Mouse (Mus musculus) MEL (cell line): ENCODE data around the gene Mettl7b.

Experiments
- CTCF ChIP-seq, 3 experiments: IDR thresholded peaks in 2 of 3; conservative IDR thresholded peaks in 1 of 3; 2 replicates each; pipeline ENCODE4 v1.5.1; 2011 to 2012; ENCODE audit warnings: low read length in 3 of 3, low read depth in 2 of 3, mild to moderate bottlenecking in 2 of 3, improper control_type of control experiment in 1 of 3, inconsistent platforms in 1 of 3, mixed read lengths in 1 of 3, moderate library complexity in 1 of 3; ENCODE audit not compliant: control insufficient read depth in 1 of 3, insufficient read depth in 1 of 3, poor library complexity in 1 of 3, severe bottlenecking in 1 of 3
- EP300 ChIP-seq, 2 experiments: IDR thresholded peaks; 2 replicates each; pipeline ENCODE4 v1.6.1; 2011; ENCODE audit warnings: improper control_type of control experiment in 2 of 2, low read length in 2 of 2, low read depth in 1 of 2, mild to moderate bottlenecking in 1 of 2
- MAX ChIP-seq: IDR thresholded peaks from 2 replicates; pipeline ENCODE4 v1.6.1; 2011; ENCODE audit warnings: low read length, improper control_type of control experiment
- POLR2A ChIP-seq, 2 experiments: IDR thresholded peaks; 2 replicates each; pipeline ENCODE4 v1.6.1; 2011 to 2012; ENCODE audit warnings: low read length in 2 of 2, mild to moderate bottlenecking in 2 of 2, control low read depth in 1 of 2, improper control_type of control experiment in 1 of 2, low read depth in 1 of 2, moderate library complexity in 1 of 2; ENCODE audit not compliant: control insufficient read depth in 1 of 2, insufficient read depth in 1 of 2, poor library complexity in 1 of 2
- POLR2AphosphoS5 ChIP-seq: IDR thresholded peaks from 2 replicates; pipeline ENCODE4 v1.6.1; 2012; ENCODE audit warnings: low read depth, borderline replicate concordance, mild to moderate bottlenecking, inconsistent platforms, low read length, moderate library complexity, mixed read lengths
- TCF12 ChIP-seq: IDR thresholded peaks from 2 replicates; pipeline ENCODE4 v1.6.1; 2014; ENCODE audit warnings: low read depth, mild to moderate bottlenecking, inconsistent platforms, low read length, improper control_type of control experiment, moderate library complexity
- USF2 ChIP-seq, 2 experiments: IDR thresholded peaks; 2 replicates each; pipeline ENCODE4 v1.6.1; 2011 to 2012; ENCODE audit warnings: improper control_type of control experiment in 2 of 2, low read length in 2 of 2, borderline replicate concordance in 1 of 2, inconsistent platforms in 1 of 2, low read depth in 1 of 2, mild to moderate bottlenecking in 1 of 2; ENCODE audit not compliant: insufficient read depth in 1 of 2

GRCm38 (mm10) chr10:128920736-128921161 is 40.0 kb downstream of the Mettl7b start:
- no peak for TF ChIP-seq POLR2A (IDR thresholded peaks at IDR 0.05; ENCODE audit: control insufficient read depth in 1 of 2, insufficient read depth in 1 of 2, low read depth in 1 of 2, low read length in 2 of 2, poor library complexity in 1 of 2)
- no peak for TF ChIP-seq TCF12
- no peak for TF ChIP-seq CTCF (IDR thresholded peaks at IDR 0.05 in 2 of 3, conservative IDR thresholded peaks at IDR 0.05 in 1 of 3; ENCODE audit: control insufficient read depth in 1 of 3, insufficient read depth in 1 of 3, low read depth in 2 of 3, low read length in 3 of 3, poor library complexity in 1 of 3, severe bottlenecking in 1 of 3)
- no peak for TF ChIP-seq MAX
- TF ChIP-seq USF2 (IDR thresholded peaks at IDR 0.05; ENCODE audit: borderline replicate concordance in 1 of 2, insufficient read depth in 1 of 2, low read depth in 1 of 2, low read length in 2 of 2), result no peak
- TF ChIP-seq EP300 (IDR thresholded peaks at IDR 0.05; ENCODE audit: low read depth in 1 of 2, low read length in 2 of 2), result no peak
- TF ChIP-seq POLR2AphosphoS5, result no peak
